Mouse (Mus musculus): ENCODE measurements around the gene Tmem198. TPM values are rescaled to one million over a fixed set of nuclear protein-coding genes. Genes with fewer than 3 reads are reported as not detected.

The Tmem198 gene
- total RNA-seq, 4 experiments from 2014 or later, result 2.5 to 5.8 (median 3.0) TPM

DNA sequence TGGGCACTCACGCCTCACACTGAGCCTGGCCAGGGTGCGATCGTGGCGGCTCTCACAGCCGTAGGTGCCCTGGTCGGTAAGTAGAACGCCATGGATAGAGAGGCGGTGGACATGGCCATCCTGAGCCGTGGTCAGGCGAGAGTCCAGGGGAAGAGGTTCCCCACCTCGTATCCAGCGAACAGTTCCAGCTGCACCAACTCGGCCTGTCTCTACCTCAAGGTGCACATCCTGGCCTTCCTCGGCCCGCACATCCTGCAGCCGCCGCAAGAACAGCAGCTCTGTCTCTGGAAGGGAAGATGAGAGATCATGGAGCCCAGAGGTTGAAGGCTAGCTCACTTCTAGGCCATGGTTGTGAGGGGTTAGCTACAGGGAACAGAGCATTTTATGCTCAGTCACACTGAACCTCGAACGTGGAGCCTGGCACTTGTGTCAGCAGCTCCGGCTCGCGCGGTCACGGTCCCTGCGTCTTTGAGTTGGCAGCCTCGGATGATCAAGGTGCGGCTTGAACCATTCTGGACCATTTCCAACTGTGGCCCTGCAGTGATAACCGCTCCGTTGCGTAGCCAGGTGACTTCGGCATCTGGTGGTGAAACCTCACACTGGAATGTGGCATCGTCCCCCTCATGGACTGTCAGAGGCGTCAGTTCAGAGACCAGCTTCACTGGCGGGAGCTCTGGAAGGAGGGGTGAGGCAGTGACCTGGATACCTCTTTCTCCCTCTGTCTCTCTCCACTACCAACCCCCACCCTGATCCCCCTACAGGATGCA is 11.6 kb downstream of the Tmem198 start:
- no peak for DNase-seq

DNA sequence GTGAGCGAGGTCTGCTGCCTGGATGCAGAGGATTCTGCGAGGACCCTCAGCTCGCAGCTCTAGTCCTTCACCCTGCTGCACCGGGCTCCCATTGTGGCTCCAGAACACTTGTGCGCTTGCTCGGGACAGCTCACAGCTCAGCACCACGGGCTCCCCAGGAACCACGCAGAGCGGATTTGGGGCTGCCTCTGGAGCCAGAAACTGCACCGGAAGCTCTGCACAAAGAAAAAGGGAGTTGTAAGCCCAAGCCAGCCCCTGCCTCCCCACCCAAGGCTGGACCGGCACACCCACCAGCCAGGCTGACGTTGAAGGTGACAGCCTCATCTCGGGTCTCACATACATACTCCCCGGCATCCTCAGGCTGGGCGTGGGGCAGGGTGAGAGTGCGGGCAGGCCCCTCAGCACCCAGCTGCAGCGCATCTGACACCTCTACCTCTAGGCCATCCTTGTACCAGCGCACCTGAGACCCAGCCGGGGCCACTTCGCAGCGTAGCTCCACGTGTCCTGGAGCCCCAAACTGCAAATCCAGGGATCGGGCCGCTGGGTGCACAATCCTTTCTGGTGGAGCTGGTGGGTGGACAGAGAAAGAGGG is 13.3 kb downstream of the Tmem198 start:
- no peak for DNase-seq

DNA sequence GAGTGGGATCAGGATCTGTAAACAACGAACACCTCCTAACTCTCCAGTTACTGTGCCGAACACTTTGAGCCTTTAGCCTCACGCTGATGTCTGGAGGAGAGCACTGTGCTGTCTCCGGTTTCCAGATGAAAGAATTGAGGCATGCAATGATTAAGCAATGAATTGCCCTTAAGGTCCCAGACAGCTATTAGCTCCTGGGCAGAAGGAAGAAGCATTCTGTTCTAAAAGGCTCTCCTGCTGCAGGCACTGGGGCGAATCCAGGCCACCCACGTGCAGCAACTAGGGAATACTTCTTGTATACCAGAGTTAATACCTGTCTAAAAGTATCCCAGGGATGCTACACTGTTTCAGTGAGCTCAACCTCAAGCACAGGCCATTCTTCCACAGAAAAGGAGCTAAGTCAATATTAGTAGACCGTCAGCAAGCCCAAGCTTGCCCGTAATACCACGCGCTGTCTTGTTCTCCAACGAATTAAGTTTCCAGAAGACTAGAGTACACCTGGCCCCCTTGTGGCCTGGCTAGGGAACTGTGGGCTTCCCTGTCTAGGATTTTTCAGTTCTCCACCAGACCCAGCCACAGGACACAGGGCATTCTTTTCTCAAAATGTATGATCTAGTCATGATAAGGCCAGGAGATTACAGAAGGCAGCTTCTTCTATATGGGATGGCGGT is 15.7 kb downstream of the Tmem198 start:
- DNase-seq, result no peak

DNA sequence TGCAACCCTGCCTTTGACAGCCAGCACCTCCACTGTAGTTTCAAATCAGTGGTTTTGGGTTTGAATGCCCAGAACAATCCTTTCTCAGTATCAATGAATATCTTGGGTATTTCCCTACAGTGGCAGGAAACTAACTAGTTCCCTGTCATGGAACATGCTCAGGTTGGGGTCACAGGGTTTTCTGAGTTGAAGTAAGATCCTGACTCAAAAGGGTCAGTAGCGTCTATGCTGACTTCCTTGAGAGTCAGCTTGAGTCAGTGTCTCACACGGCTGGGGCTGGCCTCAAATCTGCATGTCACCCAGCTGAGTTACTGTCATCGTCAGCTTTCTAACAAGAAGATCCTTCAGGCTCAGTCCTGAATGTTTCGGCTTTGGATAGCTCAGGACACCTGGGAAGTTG is 19.6 kb downstream of the Tmem198 start:
- no peak for DNase-seq

DNA sequence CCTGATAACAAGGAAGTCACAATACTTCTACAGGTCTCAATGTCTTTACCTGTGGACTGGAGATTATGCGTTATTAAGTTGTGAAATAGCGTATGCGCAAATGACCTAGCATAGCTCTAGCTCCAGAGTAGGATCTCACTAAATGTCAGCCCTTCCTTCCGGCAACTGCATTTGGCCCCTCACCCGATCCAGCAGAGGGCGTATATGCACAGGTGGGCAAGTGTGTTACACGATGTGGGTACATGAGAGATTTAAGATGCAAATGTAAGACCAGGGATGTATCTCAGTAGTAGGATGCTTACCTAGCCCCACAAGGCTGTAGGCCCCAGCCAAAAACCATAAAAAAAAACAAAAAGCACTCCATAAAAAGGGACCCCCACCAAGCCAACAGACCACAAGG is 20.1 kb downstream of the Tmem198 start:
- DNase-seq, result no peak

DNA sequence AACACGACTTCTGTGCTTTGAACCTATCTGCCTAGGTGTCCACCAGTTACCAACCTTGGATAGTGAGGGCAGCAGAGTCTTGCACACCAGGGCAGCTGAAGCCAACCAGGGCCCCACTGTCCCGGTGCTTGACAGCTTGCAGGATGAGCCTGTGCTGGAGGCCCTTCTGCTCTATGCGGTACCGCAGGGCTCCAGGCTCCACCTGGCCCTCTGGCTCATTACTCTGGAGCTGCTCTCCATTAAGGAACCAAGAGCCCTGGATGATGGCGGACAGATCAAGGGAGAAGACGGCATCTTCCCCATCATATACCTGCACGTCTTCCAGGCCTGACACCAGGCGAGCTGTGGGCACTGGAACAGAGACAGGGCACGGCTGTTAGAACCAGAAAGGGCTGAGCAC is 22.6 kb downstream of the Tmem198 start:
- no peak for DNase-seq

DNA sequence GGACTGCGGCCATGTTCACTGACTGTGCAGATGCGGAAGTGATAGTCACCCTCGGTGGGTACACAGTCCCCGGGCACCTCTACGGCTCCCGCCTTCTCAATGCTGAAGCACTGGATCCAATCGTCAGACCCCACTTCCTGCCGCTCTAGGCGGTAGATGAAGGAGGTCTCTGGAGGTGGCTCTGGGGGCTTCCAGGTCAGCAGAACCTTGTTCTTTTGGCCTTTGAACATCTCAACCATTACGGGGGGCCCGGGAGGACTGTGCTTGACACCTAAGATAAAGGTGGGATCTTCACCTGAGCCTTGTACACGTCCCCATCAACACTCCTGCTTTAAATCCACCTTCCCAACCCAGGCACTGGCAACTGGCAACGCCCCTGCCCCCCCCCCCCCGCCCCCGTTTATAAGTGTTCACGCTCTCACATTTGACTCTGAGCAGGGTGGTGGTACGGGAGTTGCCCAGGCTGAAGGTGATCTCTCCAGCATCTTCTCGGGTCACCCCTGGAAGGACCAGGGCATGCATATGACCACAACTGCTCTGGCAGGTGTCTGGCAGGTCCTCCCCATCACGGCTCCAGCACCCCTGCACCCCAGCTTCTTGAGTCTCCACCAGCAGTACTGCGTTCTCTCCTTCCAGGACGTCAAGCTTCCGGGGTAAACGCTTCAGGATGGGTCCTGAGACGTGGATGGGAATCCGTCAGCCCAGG is 23.8 kb downstream of the Tmem198 start:
- DNase-seq, result no peak

DNA sequence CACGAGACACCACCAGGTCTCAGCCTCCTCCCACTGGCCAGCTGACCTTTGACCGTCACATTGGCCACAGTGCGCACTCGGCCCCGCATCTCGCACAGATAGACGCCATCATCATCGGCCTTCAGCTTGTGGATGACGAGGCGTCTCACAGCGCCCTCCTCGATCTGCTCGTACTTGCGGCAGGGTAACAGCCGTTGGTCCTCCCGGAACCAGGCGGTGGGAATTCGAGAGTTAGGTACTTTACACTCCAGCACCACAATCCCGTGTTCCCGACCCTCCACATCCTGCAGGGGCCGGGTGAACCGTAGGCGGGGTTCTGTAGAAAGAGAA is 24.3 kb downstream of the Tmem198 start:
- no peak for DNase-seq

DNA sequence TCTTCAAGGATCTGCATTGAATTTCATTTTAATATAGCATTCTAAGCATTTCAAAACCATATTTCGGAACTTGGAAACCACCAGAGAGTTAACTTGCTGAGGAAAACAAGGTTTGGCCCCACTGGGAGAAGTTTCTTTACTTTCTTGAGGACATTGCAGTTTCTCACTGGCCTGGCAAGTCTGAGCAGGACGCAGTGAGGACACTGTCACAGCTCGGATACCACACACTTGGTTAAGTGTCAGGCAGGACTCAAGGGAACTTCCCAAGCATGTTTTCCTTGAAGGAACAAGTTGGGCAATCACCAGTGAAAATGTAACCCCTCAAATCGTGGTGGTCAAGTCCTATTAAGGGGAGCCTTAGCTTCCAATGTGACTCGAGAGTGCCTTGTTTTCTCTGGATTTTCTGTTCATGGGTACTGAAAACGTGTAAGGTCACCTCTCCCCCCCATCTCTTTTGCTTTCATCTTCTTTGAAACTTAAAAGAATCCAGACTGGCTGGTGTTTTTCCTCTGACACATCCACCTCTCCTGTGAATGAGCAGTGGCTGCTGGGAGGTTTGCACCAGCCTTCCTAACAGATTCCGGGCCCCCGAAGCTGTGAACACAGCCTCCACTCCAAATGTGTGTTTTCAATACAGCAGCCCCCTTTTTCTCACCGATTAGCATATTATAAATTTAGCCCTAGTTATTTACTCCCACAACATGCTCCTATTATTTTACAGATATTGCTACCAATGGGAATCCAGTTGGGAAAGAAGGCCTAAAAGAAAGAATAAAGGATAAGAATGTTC is 25.1 kb downstream of the Tmem198 start:
- no peak for DNase-seq

DNA sequence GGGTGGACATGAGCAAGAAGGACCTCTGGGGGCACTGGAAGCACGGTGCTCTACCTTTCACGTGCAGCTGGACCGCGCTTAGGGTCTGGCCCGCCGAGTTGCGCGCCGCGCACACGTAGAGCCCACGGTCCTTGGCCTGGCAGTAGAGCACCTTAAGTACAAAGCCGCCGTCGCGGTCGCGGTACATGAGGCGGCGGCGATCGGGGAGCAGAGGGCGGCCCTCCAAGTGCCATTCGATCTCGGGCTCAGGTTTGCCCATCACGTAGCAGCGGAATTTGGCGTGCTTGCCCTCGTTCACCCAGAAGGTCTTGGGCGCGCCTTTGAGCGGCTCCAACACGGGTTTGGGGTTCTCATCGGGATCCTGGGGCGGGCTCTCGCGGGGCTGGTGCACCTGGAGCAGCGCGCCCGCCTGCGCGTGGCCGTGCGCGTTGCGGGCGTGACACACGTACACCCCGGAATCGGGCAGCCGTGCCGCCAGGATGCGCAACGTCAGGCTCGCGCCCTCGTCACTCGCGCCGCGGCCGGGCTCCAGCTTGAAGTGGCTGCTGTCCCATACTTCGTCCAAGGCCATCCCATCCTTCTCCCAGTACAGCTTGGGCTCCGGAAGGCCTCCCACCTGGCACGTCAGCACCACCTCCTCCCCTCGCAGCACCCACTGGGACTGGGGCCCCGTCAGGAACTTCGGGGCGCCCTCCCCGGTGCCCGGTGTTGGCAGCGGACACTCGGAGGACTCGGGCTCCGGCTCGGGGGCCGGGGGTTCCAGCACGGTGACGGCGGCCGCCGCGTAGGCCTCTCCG is 26.0 kb downstream of the Tmem198 start:
- peak; percentile 76 for DNase-seq

DNA sequence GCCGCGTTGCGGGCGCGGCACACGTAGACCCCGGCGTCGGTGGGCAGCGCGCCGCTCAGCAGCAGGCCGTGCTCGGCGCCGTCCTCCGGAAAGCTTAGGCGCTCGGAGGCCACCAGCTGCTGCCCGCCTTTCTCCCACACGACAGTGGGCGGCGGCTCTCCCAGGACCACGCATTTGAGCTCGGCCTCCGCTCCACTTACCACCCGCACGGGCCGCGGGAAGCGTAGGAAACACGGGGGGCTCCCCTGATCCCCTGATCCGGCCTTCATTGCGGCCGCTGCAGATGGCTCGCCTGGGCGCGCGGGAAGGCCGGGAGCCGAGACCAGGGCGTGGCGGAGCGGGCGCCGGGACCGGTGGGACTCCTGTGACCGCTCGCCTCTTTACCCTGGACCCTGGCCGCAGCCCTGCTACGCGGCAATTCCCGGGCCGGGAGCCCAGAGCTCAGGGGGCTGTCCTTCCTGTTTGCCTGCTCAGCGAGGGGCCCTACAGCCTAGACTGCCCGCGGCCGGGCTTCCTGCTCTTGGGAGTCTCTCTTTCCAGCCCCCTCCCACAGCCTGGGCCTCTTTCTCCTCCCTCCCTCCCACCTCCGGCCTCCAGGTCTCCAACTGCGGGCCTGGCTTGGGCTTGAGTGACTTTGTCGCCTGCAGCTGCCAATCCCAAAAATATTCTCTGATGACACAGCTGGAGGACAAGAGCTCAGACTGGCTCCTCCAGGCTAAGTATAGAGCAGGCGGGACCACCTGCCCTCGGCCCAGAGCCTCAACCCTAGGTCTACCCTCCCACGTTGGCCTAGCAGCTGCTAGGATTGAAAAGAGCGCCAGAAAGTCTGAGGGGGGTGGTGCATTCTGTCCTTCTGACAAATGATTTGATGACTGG is 26.9 kb downstream of the Tmem198 start, which contains the start of gene Obsl1:
Gene Obsl1 (minus strand): TSS at position 497 of the 876 bp plus-strand sequence.
- DNase-seq, result no peak

DNA sequence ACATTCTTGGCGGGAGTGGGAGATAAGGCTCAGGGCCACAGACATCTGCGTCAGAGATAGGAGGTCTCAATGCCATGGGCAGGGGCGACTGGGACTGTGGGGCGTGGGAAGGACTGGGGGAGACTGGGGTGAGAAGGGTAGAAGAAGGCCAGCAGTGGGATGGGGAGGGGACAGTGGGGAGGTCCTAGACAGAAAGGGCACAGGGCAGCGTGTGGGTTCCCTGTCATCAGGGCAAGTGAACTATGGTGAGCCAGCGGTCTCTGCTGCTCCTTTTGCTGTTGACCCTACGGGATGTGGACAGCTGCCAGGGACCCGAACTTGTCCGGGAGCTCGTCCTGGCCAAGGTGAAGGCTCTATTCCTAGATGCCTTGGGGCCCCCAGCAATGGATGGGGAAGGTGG is 27.7 kb downstream of the Tmem198 start, which contains the start of gene Inha:
Gene Inha (plus strand): TSS at position 72 of the 400 bp plus-strand sequence.
- no peak for DNase-seq

DNA sequence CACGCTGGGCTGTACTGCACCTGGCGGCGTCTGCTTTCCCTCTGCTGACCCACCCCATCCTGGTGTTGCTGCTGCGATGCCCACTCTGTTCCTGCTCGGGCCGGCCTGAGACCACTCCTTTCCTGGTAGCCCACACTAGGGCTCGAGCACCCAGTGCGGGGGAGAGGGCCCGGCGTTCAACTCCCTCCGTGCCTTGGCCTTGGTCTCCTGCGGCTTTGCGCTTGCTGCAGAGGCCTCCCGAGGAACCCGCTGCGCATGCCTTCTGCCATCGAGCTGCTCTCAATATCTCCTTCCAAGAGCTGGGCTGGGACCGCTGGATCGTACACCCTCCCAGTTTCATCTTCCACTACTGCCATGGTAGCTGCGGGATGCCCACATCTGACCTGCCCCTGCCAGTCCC is 30.3 kb downstream of the Tmem198 start:
- DNase-seq, result no peak

DNA sequence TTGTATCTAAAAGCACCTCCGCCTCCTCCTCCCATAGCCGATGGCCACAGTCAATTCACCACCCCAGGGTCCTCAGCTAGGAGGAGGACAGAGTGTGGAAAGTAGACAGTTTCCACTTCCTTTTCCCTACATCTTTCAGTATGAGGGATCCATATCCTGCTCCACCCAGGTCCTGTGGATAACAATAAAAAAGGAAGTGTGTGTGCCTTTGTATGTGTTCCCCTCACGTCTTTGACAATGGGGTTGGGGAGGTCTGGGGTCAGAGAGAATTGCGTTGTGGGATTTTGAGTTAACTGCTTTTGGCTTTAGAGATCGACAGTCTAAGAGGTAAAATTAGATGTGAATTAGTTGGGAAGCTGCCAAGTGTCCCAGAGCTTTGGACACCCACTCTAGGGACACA is 30.8 kb downstream of the Tmem198 start:
- no peak for DNase-seq

DNA sequence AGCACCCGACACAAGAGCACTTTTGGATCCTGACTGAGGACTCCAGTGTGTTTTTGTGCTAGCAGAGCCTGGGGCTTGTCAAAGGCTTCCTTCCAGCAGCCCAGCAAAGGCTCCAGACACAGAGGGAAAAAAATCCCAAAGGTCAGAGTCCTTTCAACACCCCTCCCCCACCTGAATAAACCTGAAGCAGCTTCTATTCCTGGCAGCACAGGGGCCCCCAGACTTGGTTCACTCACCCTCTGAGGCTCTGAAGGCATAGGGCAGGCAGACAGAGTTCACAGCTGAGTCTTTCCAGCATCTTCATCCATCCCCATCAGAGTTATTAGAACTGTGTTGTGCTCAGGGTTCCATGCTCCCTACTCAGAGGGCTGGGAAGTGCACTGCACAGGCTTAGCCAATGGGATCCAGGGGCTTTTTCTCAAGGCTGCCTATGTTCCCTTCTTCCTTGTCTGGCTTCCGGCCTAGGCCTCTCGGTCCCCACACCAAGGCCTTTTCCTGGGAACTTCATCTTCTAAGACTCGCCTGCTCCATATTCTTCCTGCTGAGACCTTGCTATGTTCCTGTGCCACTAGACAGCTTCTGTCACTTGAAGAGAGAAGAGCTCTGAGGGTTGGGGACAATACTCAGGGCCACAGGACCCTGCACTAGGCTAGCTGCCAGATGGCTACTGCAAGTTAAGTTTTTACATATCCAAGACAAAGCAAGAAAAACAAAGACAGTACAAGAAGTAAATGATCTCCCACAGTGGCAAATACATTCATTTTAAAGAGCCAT is 32.3 kb downstream of the Tmem198 start:
- DNase-seq, result no peak

DNA sequence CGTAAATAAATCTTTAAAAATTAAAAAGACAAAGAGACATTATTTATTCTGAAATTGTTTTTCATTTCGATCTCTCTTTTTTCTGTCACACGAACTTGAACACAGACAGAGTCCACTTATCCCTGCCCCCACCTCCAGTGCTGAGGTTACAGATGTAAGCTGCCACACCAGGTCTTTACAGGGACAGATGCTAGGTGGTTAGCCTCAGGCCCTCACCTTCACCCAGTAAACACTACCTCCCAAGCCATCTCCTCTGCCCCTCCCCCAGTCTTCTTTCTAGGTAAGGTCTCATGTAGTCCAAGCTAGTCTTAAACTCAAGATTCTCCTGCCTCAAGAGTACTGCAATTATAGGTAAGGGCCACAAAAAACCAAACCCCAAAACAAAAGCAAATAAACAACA is 33.2 kb downstream of the Tmem198 start:
- DNase-seq, result no peak

DNA sequence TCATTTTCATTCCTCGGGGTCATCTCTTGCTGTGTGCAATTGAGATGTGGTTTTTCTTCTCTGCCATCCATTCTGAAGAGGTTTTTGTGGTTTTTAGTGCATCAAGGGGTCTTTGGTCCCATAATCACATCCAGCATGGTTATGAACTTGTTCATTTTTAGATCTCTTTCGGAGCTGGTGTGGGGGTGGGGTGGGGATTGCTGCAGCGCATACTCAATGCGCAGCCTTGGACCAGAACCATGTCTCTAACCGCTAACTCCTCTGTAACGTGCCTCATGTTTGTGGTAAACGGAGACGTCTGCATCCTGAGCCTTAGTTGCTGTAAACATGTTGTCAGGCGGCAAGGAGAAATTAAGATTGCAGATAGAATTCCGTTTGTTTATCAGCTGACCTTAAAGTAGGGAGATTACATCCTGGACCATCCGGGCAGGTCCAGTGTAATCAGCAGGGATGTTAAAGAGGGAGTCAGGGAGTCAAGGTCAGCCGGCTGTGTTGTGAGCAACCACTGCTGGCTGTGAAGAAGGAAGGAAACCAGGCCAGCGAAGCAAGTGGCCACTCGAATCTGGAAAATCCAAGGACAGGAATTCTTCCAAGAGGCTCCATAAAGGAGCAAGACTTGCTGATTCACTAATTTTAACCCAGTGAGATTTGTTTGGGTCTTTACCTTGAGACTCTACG is 37.5 kb downstream of the Tmem198 start:
- DNase-seq, result no peak

DNA sequence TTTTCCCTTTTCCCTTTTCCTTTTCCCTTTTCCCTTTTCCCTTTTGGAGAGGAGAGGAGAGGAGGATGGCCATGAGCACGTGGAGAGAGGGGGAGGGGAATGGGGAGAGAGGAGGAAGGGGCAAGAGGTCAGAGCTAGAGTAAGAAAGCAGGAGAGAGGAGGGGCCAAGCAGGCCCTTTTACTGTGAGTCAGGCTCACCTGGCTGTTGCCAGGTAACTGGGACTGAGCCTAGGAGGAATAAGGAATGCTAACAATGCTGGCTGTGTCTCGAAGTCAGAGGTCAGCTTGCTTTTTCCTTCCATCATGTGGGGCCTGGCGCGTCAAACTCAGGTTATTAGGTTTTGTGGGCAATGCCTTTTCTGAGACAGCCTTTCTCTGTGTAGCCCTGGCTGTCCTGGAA is 38.7 kb downstream of the Tmem198 start:
- no peak for DNase-seq

DNA sequence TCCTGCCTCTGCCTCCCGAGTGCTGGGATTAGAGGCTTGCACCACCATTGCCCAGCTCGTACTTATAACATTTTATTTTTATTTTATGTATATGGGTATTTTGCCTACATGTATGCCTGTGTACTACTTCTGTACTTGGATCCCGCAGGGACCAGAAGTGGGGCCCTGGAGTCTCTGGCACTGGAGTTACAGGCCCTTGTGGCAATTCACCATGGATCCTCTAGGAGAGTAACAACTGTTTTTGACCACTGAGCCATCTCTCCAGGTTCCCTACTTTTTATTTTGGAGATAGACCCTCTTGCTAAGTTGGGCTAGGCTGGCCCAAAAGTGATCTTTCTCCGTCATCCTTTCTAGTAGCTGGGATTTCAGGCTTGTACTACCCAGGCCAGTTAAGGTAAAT is 39.1 kb downstream of the Tmem198 start:
- no peak for DNase-seq

Data from adrenal gland, adult 8-10 months (tissue).